Mouse (Mus musculus) liver, embryonic 14.5 days (tissue): ENCODE measurements around the gene Olfr186. TPM values are rescaled to one million over a fixed set of nuclear protein-coding genes. Genes with fewer than 3 reads are reported as not detected.

Experiments
- ATAC-seq: fragments of 200-750 bp; cut with Nextera tagmentation; 2 replicates; pipeline ENCODE4 v1.8.0; 2017; ENCODE audit warnings: moderate number of reproducible peaks, mild to moderate bottlenecking, moderate library complexity; ENCODE audit not compliant: insufficient read depth
- DNase-seq, 3 experiments: peaks; one replicate each; pipeline ENCODE4 v3.0.0-alpha.2; 2012 to 2013; ENCODE audit warnings: low read depth in 3 of 3, low spot score in 3 of 3
- H3K27ac ChIP-seq: fragments of 300-500 bp; sonication (generic); 2 replicates; pipeline ENCODE4 v1.5.1; 2014; ENCODE audit warnings: moderate library complexity, mild to moderate bottlenecking, control low read depth, inconsistent platforms
- H3K27me3 ChIP-seq: fragments of 300-500 bp; sonication (generic); 2 replicates; pipeline ENCODE4 v1.6.1; 2014; ENCODE audit warnings: mild to moderate bottlenecking, low read length, moderate library complexity; ENCODE audit not compliant: control insufficient read depth, insufficient read depth
- H3K36me3 ChIP-seq: fragments of 300-500 bp; sonication (generic); replicated peaks from 2 replicates; pipeline ENCODE4 v1.6.1; 2014; ENCODE audit warnings: low read depth; ENCODE audit not compliant: control insufficient read depth, insufficient read depth
- H3K4me1 ChIP-seq, 2 experiments: fragments of 200-500 bp in 1 of 2; fragments of 300-500 bp in 1 of 2; sonication (generic) in 1 of 2; replicated peaks; 2 replicates each; pipeline ENCODE4 v1.6.1; 2012 to 2014; ENCODE audit warnings: antibody characterized with exemption in 1 of 2, inconsistent platforms in 1 of 2, low read length in 1 of 2; ENCODE audit not compliant: control insufficient read depth in 2 of 2, insufficient read depth in 2 of 2
- H3K4me2 ChIP-seq: fragments of 300-500 bp; sonication (generic); 2 replicates; pipeline ENCODE4 v1.6.1; 2014; ENCODE audit warnings: low read depth, mild to moderate bottlenecking, control low read depth, moderate library complexity
- H3K4me3 ChIP-seq, 2 experiments: fragments of 200-500 bp in 1 of 2; fragments of 300-500 bp in 1 of 2; sonication (generic) in 1 of 2; 2 replicates each; pipeline ENCODE4 v1.5.1; 2012 to 2014; ENCODE audit warnings: low read depth in 2 of 2, low read length in 2 of 2, mild to moderate bottlenecking in 2 of 2, control low read depth in 1 of 2, inconsistent platforms in 1 of 2, moderate library complexity in 1 of 2; ENCODE audit not compliant: insufficient read depth in 1 of 2
- H3K9ac ChIP-seq: fragments of 300-500 bp; sonication (generic); replicated peaks from 2 replicates; pipeline ENCODE4 v1.6.1; 2014; ENCODE audit warnings: mild to moderate bottlenecking, control low read depth, moderate library complexity
- H3K9me3 ChIP-seq: fragments of 300-500 bp; sonication (generic); 2 replicates; pipeline ENCODE4 v1.6.1; 2016; ENCODE audit warnings: low read length, mixed read lengths; ENCODE audit not compliant: control insufficient read depth
- CTCF ChIP-seq: IDR thresholded peaks from 2 replicates; pipeline ENCODE4 v1.5.1; 2016; ENCODE audit warnings: antibody characterized with exemption, low read depth, control low read depth
- EP300 ChIP-seq: IDR thresholded peaks from 2 replicates; pipeline ENCODE4 v1.6.1; 2016; ENCODE audit warnings: antibody characterized with exemption, low read depth
- WGBS: fragments of 180-500 bp; shearing (Covaris S2); extraction: QIAGEN DNeasy Blood & Tissue Kit; methylation state at CpG from one replicate; pipeline ENCODE4 v1.1.7; 2014; ENCODE audit not compliant: insufficient replicate concordance; 5-methylcytosine and 5-hydroxymethylcytosine counted together
- polyA plus RNA-seq, 2 experiments: library from polyadenylated mRNA; depleted of rRNA in 1 of 2; stranded (reverse) in 1 of 2; unstranded in 1 of 2; fragments of >200 nt; fragmentation: Nextera tagmentation in 1 of 2; extraction: Ambion mirVana in 1 of 2; gene quantifications; 2 replicates each; pipeline versions ENCODE4 v1.2.1 to v1.2.3; 2012 to 2014

Olfr186 gene
- polyA plus RNA-seq, 2 experiments: not detected

DNA sequence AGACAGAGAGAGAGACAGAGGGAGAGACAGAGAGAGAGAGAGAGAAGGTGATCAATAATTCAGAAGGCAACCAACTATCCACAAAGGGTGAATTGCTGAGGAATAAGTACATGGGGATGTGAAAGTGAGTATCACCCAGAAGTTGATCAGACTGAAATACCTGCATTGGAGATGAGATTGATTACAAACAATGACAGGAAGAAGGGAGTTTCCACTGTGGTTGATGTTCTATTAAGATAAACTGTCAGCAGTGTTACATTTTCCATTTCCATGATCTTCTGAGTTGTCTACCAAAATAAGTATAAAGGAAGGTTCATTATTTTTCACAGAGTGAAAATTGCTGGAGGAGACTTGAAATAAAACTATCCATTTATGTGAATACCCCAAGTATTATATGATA lies 22.9 kb downstream of the Olfr186 start:
- no peak for TF ChIP-seq CTCF
- no peak for TF ChIP-seq EP300
- Histone ChIP-seq H3K36me3 (no peaks in the 10 kb centered on the region), H3K4me3 (no peak overlapping the region), H3K4me1 (no peaks in the 10 kb centered on the region), H3K27ac (no peak overlapping the region), H3K9ac (no peak overlapping the region), H3K27me3 (no peaks in the 10 kb centered on the region), H3K4me2 (no peak overlapping the region), H3K9me3 (no peaks in the 10 kb centered on the region)
- DNase-seq (no peak), ATAC-seq (no peak)

DNA sequence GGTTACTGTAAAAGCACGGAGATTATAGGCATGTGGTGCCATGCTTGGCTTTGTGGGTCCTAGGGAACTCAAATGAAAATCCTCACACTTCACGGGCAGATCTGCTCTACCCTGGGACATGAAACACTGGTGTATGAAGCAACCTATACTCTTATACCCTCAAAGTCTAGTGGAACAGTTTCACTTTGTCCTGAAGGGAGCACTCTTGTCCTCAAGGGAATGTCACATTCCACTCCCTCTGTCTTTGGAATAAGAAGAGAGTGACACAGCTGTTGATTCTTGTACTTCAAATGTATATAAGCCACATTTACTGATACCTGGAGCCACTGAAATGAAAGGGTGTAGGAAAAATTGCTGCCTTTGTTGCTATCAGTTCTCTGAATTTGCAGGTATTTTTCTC lies 35.0 kb downstream of the Olfr186 start, which contains the start of gene Olfr183:
TSS of gene Olfr183 (plus strand) at position 301 of the 400 bp plus-strand sequence.
- no peak for ATAC-seq
- WGBS: 42% methylated on average over 2 of the region's 2 CpGs
- Histone ChIP-seq H3K4me3 (no peak within 1 kb of the TSS), H3K27ac (no peak within 1 kb of the TSS), H3K27me3 (no peaks in the 10 kb centered on the region), H3K9ac (no peak within 1 kb of the TSS), H3K9me3 (no peaks in the 10 kb centered on the region), H3K4me1 (no peaks in the 10 kb centered on the region), H3K36me3 (no peaks in the 10 kb centered on the region), H3K4me2 (no peak within 1 kb of the TSS)
- no peak for DNase-seq
- TF ChIP-seq EP300 (no peak), CTCF (no peak)

Other genes starting within 250 kb of the Olfr186 start
- gene Olfr173, start 230.0 kb downstream of the Olfr186 start, polyA plus RNA-seq (2012; rRNA removed): not detected in 2 replicates
- gene Olfr173, start 230.0 kb downstream of the Olfr186 start, polyA plus RNA-seq (2014; fragmentation: Nextera tagmentation; extraction: Ambion mirVana): not detected in 2 replicates
- gene Olfr175-ps1, start 203.5 kb downstream of the Olfr186 start, polyA plus RNA-seq (2012; rRNA removed): not detected in 2 replicates
- gene Olfr175-ps1, start 203.5 kb downstream of the Olfr186 start, polyA plus RNA-seq (2014; fragmentation: Nextera tagmentation; extraction: Ambion mirVana): not detected in 2 replicates
- gene Olfr177, start 155.5 kb downstream of the Olfr186 start, polyA plus RNA-seq (2012; rRNA removed): not detected in 2 replicates
- gene Olfr177, start 155.5 kb downstream of the Olfr186 start, polyA plus RNA-seq (2014; fragmentation: Nextera tagmentation; extraction: Ambion mirVana): not detected in 2 replicates
- not detected in 2 replicates for gene Olfr178, start 138.2 kb downstream of the Olfr186 start, polyA plus RNA-seq (2012; rRNA removed)
- gene Olfr178, start 138.2 kb downstream of the Olfr186 start, polyA plus RNA-seq (2014; fragmentation: Nextera tagmentation; extraction: Ambion mirVana): not detected in 2 replicates
- not detected in 2 replicates for gene Olfr181, start 101.5 kb downstream of the Olfr186 start, polyA plus RNA-seq (2012; rRNA removed)
- gene Olfr181, start 101.5 kb downstream of the Olfr186 start, polyA plus RNA-seq (2014; fragmentation: Nextera tagmentation; extraction: Ambion mirVana): not detected in 2 replicates
- not detected in 2 replicates for gene Olfr180, start 100.9 kb downstream of the Olfr186 start, polyA plus RNA-seq (2012; rRNA removed)
- not detected in 2 replicates for gene Olfr180, start 100.9 kb downstream of the Olfr186 start, polyA plus RNA-seq (2014; fragmentation: Nextera tagmentation; extraction: Ambion mirVana)
- not detected in 2 replicates for gene Olfr183, start 34.9 kb downstream of the Olfr186 start, polyA plus RNA-seq (2012; rRNA removed)
- gene Olfr183, start 34.9 kb downstream of the Olfr186 start, polyA plus RNA-seq (2014; fragmentation: Nextera tagmentation; extraction: Ambion mirVana): not detected in 2 replicates
- not detected in 2 replicates for gene Olfr187, start 9.5 kb upstream of the Olfr186 start, polyA plus RNA-seq (2012; rRNA removed)
- gene Olfr187, start 9.5 kb upstream of the Olfr186 start, polyA plus RNA-seq (2014; fragmentation: Nextera tagmentation; extraction: Ambion mirVana): not detected in 2 replicates
- not detected in 2 replicates for gene Olfr190, start 47.7 kb upstream of the Olfr186 start, polyA plus RNA-seq (2012; rRNA removed)
- gene Olfr190, start 47.7 kb upstream of the Olfr186 start, polyA plus RNA-seq (2014; fragmentation: Nextera tagmentation; extraction: Ambion mirVana): not detected in 2 replicates
- gene Olfr191, start 59.5 kb upstream of the Olfr186 start, polyA plus RNA-seq (2012; rRNA removed): not detected in 2 replicates
- not detected in 2 replicates for gene Olfr191, start 59.5 kb upstream of the Olfr186 start, polyA plus RNA-seq (2014; fragmentation: Nextera tagmentation; extraction: Ambion mirVana)
- gene Olfr193, start 81.6 kb upstream of the Olfr186 start, polyA plus RNA-seq (2012; rRNA removed): not detected in 2 replicates
- gene Olfr193, start 81.6 kb upstream of the Olfr186 start, polyA plus RNA-seq (2014; fragmentation: Nextera tagmentation; extraction: Ambion mirVana): not detected in 2 replicates
- not detected in 2 replicates for gene Olfr194, start 90.8 kb upstream of the Olfr186 start, polyA plus RNA-seq (2012; rRNA removed)
- not detected in 2 replicates for gene Olfr194, start 90.8 kb upstream of the Olfr186 start, polyA plus RNA-seq (2014; fragmentation: Nextera tagmentation; extraction: Ambion mirVana)
- gene Olfr195, start 116.8 kb upstream of the Olfr186 start, polyA plus RNA-seq (2012; rRNA removed): not detected in 2 replicates
- gene Olfr195, start 116.8 kb upstream of the Olfr186 start, polyA plus RNA-seq (2014; fragmentation: Nextera tagmentation; extraction: Ambion mirVana): not detected in 2 replicates
- gene Olfr196, start 140.2 kb upstream of the Olfr186 start, polyA plus RNA-seq (2012; rRNA removed): not detected in 2 replicates
- gene Olfr196, start 140.2 kb upstream of the Olfr186 start, polyA plus RNA-seq (2014; fragmentation: Nextera tagmentation; extraction: Ambion mirVana): not detected in 2 replicates
- not detected in 2 replicates for gene Olfr198, start 173.2 kb upstream of the Olfr186 start, polyA plus RNA-seq (2012; rRNA removed)
- not detected in 2 replicates for gene Olfr198, start 173.2 kb upstream of the Olfr186 start, polyA plus RNA-seq (2014; fragmentation: Nextera tagmentation; extraction: Ambion mirVana)
- gene Olfr199, start 189.5 kb upstream of the Olfr186 start, polyA plus RNA-seq (2012; rRNA removed): not detected in 2 replicates
- not detected in 2 replicates for gene Olfr199, start 189.5 kb upstream of the Olfr186 start, polyA plus RNA-seq (2014; fragmentation: Nextera tagmentation; extraction: Ambion mirVana)
- 0.13 and 0.21 TPM in 2 replicates for gene Olfr201, start 242.3 kb upstream of the Olfr186 start, polyA plus RNA-seq (2012; rRNA removed)
- 0.08 and 0.15 TPM in 2 replicates for gene Olfr201, start 242.3 kb upstream of the Olfr186 start, polyA plus RNA-seq (2014; fragmentation: Nextera tagmentation; extraction: Ambion mirVana)